Mouse (Mus musculus) limb, embryonic 11.5 days (tissue): ENCODE measurements around the gene Olfr139. TPM values are rescaled to one million over a fixed set of nuclear protein-coding genes. Genes with fewer than 3 reads are reported as not detected.

Experiments used
- ATAC-seq: fragments of 200-750 bp; cut with Nextera tagmentation; 2 replicates; pipeline ENCODE4 v1.8.0; 2017; ENCODE audit warnings: low read depth; ENCODE audit not compliant: insufficient number of reproducible peaks, low FRiP score, low TSS enrichment
- DNase-seq: peaks from one replicate; pipeline ENCODE4 v3.0.0-alpha.2; 2015; ENCODE audit warnings: low spot score
- H3K27ac ChIP-seq: fragments of 300-500 bp; sonication (generic); replicated peaks from 2 replicates; pipeline ENCODE4 v1.5.1; 2014; ENCODE audit warnings: low read depth, mild to moderate bottlenecking, low read length
- H3K27me3 ChIP-seq: fragments of 300-500 bp; sonication (generic); 2 replicates; pipeline ENCODE4 v1.6.1; 2014; ENCODE audit warnings: mild to moderate bottlenecking, low read length, mixed read lengths; ENCODE audit not compliant: control insufficient read depth, insufficient read depth
- H3K36me3 ChIP-seq: fragments of 300-500 bp; sonication (generic); 2 replicates; pipeline ENCODE4 v1.6.1; 2014; ENCODE audit warnings: mild to moderate bottlenecking, low read length, moderate library complexity, mixed read lengths; ENCODE audit not compliant: control insufficient read depth, insufficient read depth
- H3K4me1 ChIP-seq: fragments of 300-500 bp; sonication (generic); 2 replicates; pipeline ENCODE4 v1.6.1; 2014; ENCODE audit warnings: low read length, mixed read lengths; ENCODE audit not compliant: control insufficient read depth, insufficient read depth
- H3K4me2 ChIP-seq: fragments of 300-500 bp; sonication (generic); 2 replicates; pipeline ENCODE4 v1.6.1; 2014; ENCODE audit warnings: low read depth, mild to moderate bottlenecking, moderate library complexity; ENCODE audit not compliant: severe bottlenecking
- H3K4me3 ChIP-seq: fragments of 300-500 bp; sonication (generic); 2 replicates; pipeline ENCODE4 v1.5.1; 2014; ENCODE audit warnings: low read depth, low read length
- H3K9ac ChIP-seq: fragments of 300-500 bp; sonication (generic); 2 replicates; pipeline ENCODE4 v1.6.1; 2014; ENCODE audit warnings: mild to moderate bottlenecking, low read length
- H3K9me3 ChIP-seq: fragments of 300-500 bp; sonication (generic); 2 replicates; pipeline ENCODE4 v1.6.1; 2016; ENCODE audit warnings: low read length; ENCODE audit not compliant: control insufficient read depth
- WGBS: fragments of 180-500 bp; shearing (Covaris S2); extraction: QIAGEN DNeasy Blood & Tissue Kit; methylation state at CpG from one replicate; pipeline ENCODE4 v1.1.7; 2014; 5-methylcytosine and 5-hydroxymethylcytosine counted together
- polyA plus RNA-seq: library from polyadenylated mRNA; unstranded; fragments of >200 nt; fragmentation: Nextera tagmentation; extraction: Ambion mirVana; gene quantifications from 2 replicates; pipeline ENCODE4 v1.2.1, GENCODE M21; 2014

Gene Olfr139
- polyA plus RNA-seq = not detected in 2 replicates

- ATAC-seq (no peak), DNase-seq (no peak)
- WGBS = 78% methylated on average over 2 of the region's 2 CpGs
- no peak within 1 kb of the TSS for H3K27ac ChIP-seq
- H3K9ac ChIP-seq = no peak within 1 kb of the TSS
- H3K4me1 ChIP-seq = no peaks in the 10 kb centered on the region
- H3K36me3 ChIP-seq = no peaks in the 10 kb centered on the region
- no peaks in the 10 kb centered on the region for H3K27me3 ChIP-seq
- H3K9me3 ChIP-seq = peaks cover 9% of the 10 kb centered on the region; the same call in 1 of the 2 replicates
- H3K4me2 ChIP-seq = no peak within 1 kb of the TSS
- no peak within 1 kb of the TSS for H3K4me3 ChIP-seq
Measured at GRCm38 (mm10) chr11:74056451-74056850, at the start of gene Olfr139, which contains the start of gene Olfr399. TSS of gene Olfr139 (minus strand) at chr11:74056551. TSS of gene Olfr399 (minus strand) at chr11:74056615.

GRCm38 (mm10) chr11:74105066-74105465 lies 48.7 kb upstream of the Olfr139 start:
- Histone ChIP-seq H3K27me3 (no peaks in the 10 kb centered on the region), H3K36me3 (no peaks in the 10 kb centered on the region), H3K4me3 (no peak overlapping the region), H3K27ac (no peak overlapping the region), H3K4me1 (no peaks in the 10 kb centered on the region), H3K9ac (no peak overlapping the region), H3K4me2 (no peak overlapping the region), H3K9me3 (peaks cover 1% of the 10 kb centered on the region; the same call in 1 of the 2 replicates)
- ATAC-seq (no peak), DNase-seq (no peak)
- WGBS = 18% methylated on average over 5 of the region's 5 CpGs

GRCm38 (mm10) chr11:74101507-74101906 lies 45.2 kb upstream of the Olfr139 start:
- H3K4me3 ChIP-seq = no peak overlapping the region
- no peak for ATAC-seq
- no peak overlapping the region for H3K27ac ChIP-seq
- H3K27me3 ChIP-seq = no peaks in the 10 kb centered on the region
- no peak overlapping the region for H3K4me2 ChIP-seq
- no peaks in the 10 kb centered on the region for H3K4me1 ChIP-seq
- no peak overlapping the region for H3K9ac ChIP-seq
- no peak for DNase-seq
- WGBS = 50% methylated on average over 2 of the region's 2 CpGs
- H3K36me3 ChIP-seq = no peaks in the 10 kb centered on the region
- no peaks in the 10 kb centered on the region for H3K9me3 ChIP-seq

DNA sequence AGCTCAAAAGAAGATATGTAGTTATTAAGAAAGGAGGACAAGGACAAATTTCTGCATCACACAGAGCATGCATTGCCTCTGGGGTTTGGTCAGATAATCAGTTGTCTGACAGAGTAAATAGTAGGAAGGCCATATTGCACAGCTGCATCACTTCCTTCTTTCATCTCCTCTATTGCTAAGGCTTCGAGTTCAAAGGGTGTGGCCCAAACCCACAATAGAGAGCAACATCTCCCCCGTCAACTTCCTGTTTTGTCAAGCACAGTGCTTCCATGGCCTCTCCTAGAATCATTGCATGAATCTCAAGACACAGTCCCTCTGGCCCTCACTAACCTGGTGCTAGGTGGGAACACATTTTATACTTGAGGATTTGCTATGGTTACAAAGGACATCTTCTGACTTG lies 44.4 kb upstream of the Olfr139 start:
- DNase-seq (no peak), ATAC-seq (no peak)
- 70% methylated on average over 2 of the region's 2 CpGs for WGBS
- no peak overlapping the region for H3K4me3 ChIP-seq
- H3K4me2 ChIP-seq = no peak overlapping the region
- no peaks in the 10 kb centered on the region for H3K4me1 ChIP-seq
- no peaks in the 10 kb centered on the region for H3K36me3 ChIP-seq
- H3K27me3 ChIP-seq = no peaks in the 10 kb centered on the region
- no peak overlapping the region for H3K27ac ChIP-seq
- no peak overlapping the region for H3K9ac ChIP-seq
- H3K9me3 ChIP-seq = no peaks in the 10 kb centered on the region

GRCm38 (mm10) chr11:74069655-74070054 lies 13.3 kb upstream of the Olfr139 start, which contains the start of gene Zfp616:
TSS of gene Zfp616 (plus strand) at chr11:74069955.
- DNase-seq (no peak), ATAC-seq (no peak)
- WGBS = 97% methylated on average over 1 of the region's 1 CpGs
- H3K27ac ChIP-seq = no peak within 1 kb of the TSS
- H3K4me2 ChIP-seq = no peak within 1 kb of the TSS
- H3K4me3 ChIP-seq = no peak within 1 kb of the TSS
- no peaks in the 10 kb centered on the region for H3K36me3 ChIP-seq
- peaks cover 4% of the 10 kb centered on the region; the same call in 1 of the 2 replicates for H3K9me3 ChIP-seq
- H3K4me1 ChIP-seq = no peaks in the 10 kb centered on the region
- H3K27me3 ChIP-seq = no peaks in the 10 kb centered on the region
- H3K9ac ChIP-seq = no peak within 1 kb of the TSS

DNA sequence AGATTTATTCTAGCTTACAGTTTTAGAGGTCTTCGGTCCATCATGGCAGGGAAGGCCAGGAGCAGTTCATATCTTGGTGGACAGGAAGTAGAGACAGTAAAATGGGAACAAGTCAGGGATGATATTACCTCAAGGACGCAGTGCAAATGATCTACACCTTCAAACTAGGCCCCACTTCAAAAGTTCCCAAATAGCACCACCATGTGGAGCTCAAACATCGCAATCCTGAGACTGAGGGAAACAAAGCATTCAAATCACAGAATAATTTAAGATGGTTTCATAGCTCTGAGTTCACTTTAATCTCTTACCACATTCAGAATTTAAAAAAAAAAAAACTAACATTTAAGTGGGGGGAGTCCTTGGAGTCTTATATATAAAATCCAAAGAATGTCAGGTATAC lies 5.0 kb downstream of the Olfr139 start:
- no peaks in the 10 kb centered on the region for H3K4me1 ChIP-seq
- ATAC-seq (no peak), DNase-seq (no peak)
- H3K4me3 ChIP-seq = no peak overlapping the region
- 80% methylated on average over 3 of the region's 3 CpGs for WGBS
- no peaks in the 10 kb centered on the region for H3K27me3 ChIP-seq
- no peaks in the 10 kb centered on the region for H3K36me3 ChIP-seq
- H3K9me3 ChIP-seq = peaks cover 7% of the 10 kb centered on the region; the same call in 1 of the 2 replicates
- H3K27ac ChIP-seq = no peak overlapping the region
- H3K9ac ChIP-seq = no peak overlapping the region
- no peak overlapping the region for H3K4me2 ChIP-seq

Other genes with a start within 250 kb of the Olfr139 start
- gene Olfr392, start 239.5 kb downstream of the Olfr139 start, polyA plus RNA-seq = not detected in 2 replicates
- not detected in 2 replicates for gene Olfr393, start 205.1 kb downstream of the Olfr139 start, polyA plus RNA-seq
- not detected in 2 replicates for gene Olfr394, start 165.8 kb downstream of the Olfr139 start, polyA plus RNA-seq
- not detected in 2 replicates for gene Olfr395, start 147.3 kb downstream of the Olfr139 start, polyA plus RNA-seq
- gene Olfr23, start 119.9 kb downstream of the Olfr139 start, polyA plus RNA-seq = not detected in 2 replicates
- not detected in 2 replicates for gene Olfr397, start 95.7 kb downstream of the Olfr139 start, polyA plus RNA-seq
- not detected in 2 replicates for gene Olfr398, start 66.1 kb downstream of the Olfr139 start, polyA plus RNA-seq
- gene Olfr399, start 64 bp upstream of the Olfr139 start, polyA plus RNA-seq = not detected in 2 replicates
- not detected in 2 replicates for gene Zfp616, start 13.4 kb upstream of the Olfr139 start, polyA plus RNA-seq
- not detected in 2 replicates for gene Olfr401, start 57.2 kb upstream of the Olfr139 start, polyA plus RNA-seq
- gene Olfr402, start 97.0 kb upstream of the Olfr139 start, polyA plus RNA-seq = not detected in 2 replicates
- gene Olfr403, start 129.7 kb upstream of the Olfr139 start, polyA plus RNA-seq = not detected in 2 replicates
- gene Olfr43, start 154.8 kb upstream of the Olfr139 start, polyA plus RNA-seq = not detected in 2 replicates
- not detected in 2 replicates for gene Olfr406, start 203.3 kb upstream of the Olfr139 start, polyA plus RNA-seq
- gene Olfr59, start 227.2 kb upstream of the Olfr139 start, polyA plus RNA-seq = not detected in 2 replicates